Mouse (Mus musculus) E14TG2a.4 (cell line): ENCODE results near the gene Grm4.

Experiments used
- CTCF ChIP-seq: conservative IDR thresholded peaks from 2 replicates; pipeline ENCODE4 v1.5.1; 2014; ENCODE audit warnings: low read length
- NANOG ChIP-seq: IDR thresholded peaks from 2 replicates; pipeline ENCODE4 v1.6.1; 2014; ENCODE audit warnings: borderline replicate concordance, low read length, mixed read lengths

GRCm38 (mm10) chr17:27429757-27430156 lies 91.4 kb downstream of the Grm4 start:
- TF ChIP-seq CTCF: no peak
- no peak for TF ChIP-seq NANOG
